Mouse (Mus musculus) left cerebral cortex, postnatal 25 days (tissue): ENCODE measurements around the gene Lamp1. TPM values are rescaled to one million over a fixed set of nuclear protein-coding genes. Genes with fewer than 3 reads are reported as not detected.

Experiments used
- DNase-seq, 2 experiments: peaks; one replicate each; pipeline ENCODE4 v3.0.0; 2022; ENCODE audit warnings: low spot score in 2 of 2, mixed read lengths in 1 of 2
- intact Hi-C: fragments of 180-260 bp; cut with DNase I; formaldehyde crosslinking; loops from one replicate; pipeline ENCODE4 v1.15.1; 2025
- total RNA-seq, 2 experiments: library from RNA; stranded (reverse); gene quantifications; 2 replicates each; pipeline ENCODE4 v1.2.3; 2021

The Lamp1 gene
- total RNA-seq, 2 experiments from 2014 or later: 285 to 291 TPM

- intact Hi-C loops: loop anchor here (5.0 kb wide), 1 partner anchor 52 kb away; no protein-coding TSS in a partner anchor
- no peak for DNase-seq
Measured at GRCm38 (mm10) chr8:13160691-13161090, 1.7 kb downstream of the Lamp1 start.

GRCm38 (mm10) chr8:13162098-13162497 is 3.1 kb downstream of the Lamp1 start:
- intact Hi-C loops: loop anchor here (5.0 kb wide), 1 partner anchor 50 kb away; no protein-coding TSS in a partner anchor
- DNase-seq: no peak

GRCm38 (mm10) chr8:13163563-13163962 is 4.6 kb downstream of the Lamp1 start:
- no peak for DNase-seq
- intact Hi-C loops: loop anchor here (5.0 kb wide), 1 partner anchor 49 kb away; no protein-coding TSS in a partner anchor

- DNase-seq: no peak
- intact Hi-C loops: loop anchor here (5.0 kb wide), 1 partner anchor 48 kb away; no protein-coding TSS in a partner anchor
Measured at GRCm38 (mm10) chr8:13164361-13164760, 5.4 kb downstream of the Lamp1 start.

- intact Hi-C loops: no loop called here
- DNase-seq: no peak
Measured at GRCm38 (mm10) chr8:13170510-13170909, 11.5 kb downstream of the Lamp1 start.

GRCm38 (mm10) chr8:13174305-13174704 is 15.3 kb downstream of the Lamp1 start:
- intact Hi-C loops: no loop called here
- no peak for DNase-seq

GRCm38 (mm10) chr8:13174811-13175210 is 15.8 kb downstream of the Lamp1 start:
- DNase-seq: no peak
- intact Hi-C loops: loop anchor here (5.0 kb wide), 1 partner anchor 77 kb away; the partner anchor contains the start of gene Adprhl1

GRCm38 (mm10) chr8:13175650-13176049 is 16.7 kb downstream of the Lamp1 start:
- no peak for DNase-seq
- intact Hi-C loops: loop anchor here (5.0 kb wide), 1 partner anchor 77 kb away; the partner anchor contains the start of gene Adprhl1

GRCm38 (mm10) chr8:13177173-13177852 is 18.4 kb downstream of the Lamp1 start:
- intact Hi-C loops: loop anchor here (5.0 kb wide), 1 partner anchor 75 kb away; the partner anchor contains the start of gene Adprhl1
- no peak for DNase-seq

GRCm38 (mm10) chr8:13178137-13178536 is 19.2 kb downstream of the Lamp1 start:
- intact Hi-C loops: loop anchor here (5.0 kb wide), 1 partner anchor 74 kb away; the partner anchor contains the start of gene Adprhl1
- no peak for DNase-seq

GRCm38 (mm10) chr8:13179482-13179881 is 20.5 kb downstream of the Lamp1 start:
- no peak for DNase-seq
- intact Hi-C loops: loop anchor here (5.0 kb wide), 1 partner anchor 73 kb away; the partner anchor contains the start of gene Adprhl1

- intact Hi-C loops: loop anchor here (5.0 kb wide), 1 partner anchor 72 kb away; the partner anchor contains the start of gene Adprhl1
- no peak for DNase-seq
Measured at GRCm38 (mm10) chr8:13179948-13180347, 21.0 kb downstream of the Lamp1 start.

GRCm38 (mm10) chr8:13180408-13180807 is 21.4 kb downstream of the Lamp1 start:
- DNase-seq: no peak
- intact Hi-C loops: no loop called here

GRCm38 (mm10) chr8:13180911-13181690 is 22.1 kb downstream of the Lamp1 start:
- DNase-seq: no peak
- intact Hi-C loops: no loop called here

- DNase-seq: no peak
- intact Hi-C loops: no loop called here
Measured at GRCm38 (mm10) chr8:13181691-13181976, 22.7 kb downstream of the Lamp1 start.

- intact Hi-C loops: no loop called here
- DNase-seq: no peak
Measured at GRCm38 (mm10) chr8:13186819-13187218, 27.9 kb downstream of the Lamp1 start.

- no peak for DNase-seq
- intact Hi-C loops: no loop called here
Measured at GRCm38 (mm10) chr8:13187229-13187628, 28.3 kb downstream of the Lamp1 start.

- DNase-seq: no peak
- intact Hi-C loops: no loop called here
Measured at GRCm38 (mm10) chr8:13187638-13188037, 28.7 kb downstream of the Lamp1 start.

- intact Hi-C loops: no loop called here
- DNase-seq: no peak
Measured at GRCm38 (mm10) chr8:13188052-13188555, 29.1 kb downstream of the Lamp1 start.

- intact Hi-C loops: no loop called here
- no peak for DNase-seq
Measured at GRCm38 (mm10) chr8:13188857-13189256, 29.9 kb downstream of the Lamp1 start.
